Mouse (Mus musculus): ENCODE measurements at regions not wholly inside any gene's neighbourhood (a gene's known extent, or its start where the extent isn't known, plus 50 kb on each side); places are given as distances from the start of the nearest gene placed in this dataset.
A peak's percentile ranks its signal among the peaks of the same experiment; 100 is the strongest.

DNA sequence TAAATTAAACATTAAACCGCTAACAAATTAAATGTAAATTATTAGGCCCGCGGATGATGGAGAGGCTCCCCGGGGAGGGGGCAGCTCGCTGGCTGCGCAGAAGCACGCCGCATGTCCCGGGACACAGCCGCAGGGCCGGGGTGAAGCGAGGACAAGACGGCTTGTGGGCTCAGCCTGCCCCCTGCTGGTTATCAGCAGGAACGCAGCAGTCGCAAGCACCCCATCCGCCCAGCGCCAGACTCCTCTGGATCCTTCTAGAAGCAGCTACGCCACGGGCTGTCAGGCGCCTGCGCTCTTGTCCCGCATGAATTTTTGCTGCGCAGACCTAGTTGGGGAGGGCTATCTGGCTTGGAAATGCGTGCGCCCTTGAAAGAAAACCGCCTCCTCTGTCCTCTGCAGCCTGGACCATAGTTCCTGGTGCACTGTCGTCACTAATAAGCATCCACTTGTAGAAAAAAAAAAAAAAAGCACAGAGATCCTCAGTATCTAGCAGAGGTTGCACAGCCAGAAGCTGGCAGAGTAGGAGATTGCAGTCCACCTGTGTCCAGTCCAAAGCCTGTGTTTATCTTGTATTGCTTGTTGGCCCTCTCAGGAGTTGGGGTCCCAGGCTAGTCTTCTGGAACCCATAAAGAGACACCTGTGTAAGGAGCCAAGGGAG, 73.4 kb upstream of the Ppp2r5c start:
- no peak for TF ChIP-seq BHLHE40 (IDR thresholded peaks at IDR 0.05; ENCODE audit: borderline replicate concordance, low read depth, low read length)
- TF ChIP-seq MAX (IDR thresholded peaks at IDR 0.05; ENCODE audit: low read length), result no peak
- no peak for TF ChIP-seq TBP (IDR thresholded peaks at IDR 0.05; ENCODE audit: low read depth, low read length)
- peak; percentile 73 to 96 (median 89) for TF ChIP-seq CTCF (IDR thresholded peaks at IDR 0.05 in 2 of 3, conservative IDR thresholded peaks at IDR 0.05 in 1 of 3; ENCODE audit: control insufficient read depth in 1 of 3, insufficient read depth in 1 of 3, low read depth in 2 of 3, low read length in 3 of 3, poor library complexity in 1 of 3, severe bottlenecking in 1 of 3)
